Mouse (Mus musculus): ENCODE measurements around the gene Fgf15. TPM values are rescaled to one million over a fixed set of nuclear protein-coding genes. Genes with fewer than 3 reads are reported as not detected.

Gene Fgf15
- polyA plus RNA-seq, 2 experiments, result 0.13 TPM; not detected in 1

GRCm38 (mm10) chr7:144933796-144934195 lies 37.5 kb downstream of the Fgf15 start:
- no peak for TF ChIP-seq POLR2A (IDR thresholded peaks at IDR 0.05; ENCODE audit: borderline replicate concordance, extremely low read depth, insufficient read depth, insufficient read length)
- Histone ChIP-seq H3K9ac (ENCODE audit: low read depth, low read length, severe bottlenecking) (no peak overlapping the region), H3K36me3 (ENCODE audit: control insufficient read depth, insufficient read depth, low read length) (peaks cover 78% of the 10 kb centered on the region), H3K4me2 (replicated peaks; ENCODE audit: low read depth, low read length, severe bottlenecking) (no peak overlapping the region), H3K4me1 (ENCODE audit: control insufficient read depth, insufficient read depth, low read length) (peaks cover 9% of the 10 kb centered on the region; the same call in 1 of the 2 replicates), H3K27ac (replicated peaks; ENCODE audit: low read depth, low read length) (no peak overlapping the region), H3K4me3 (replicated peaks; ENCODE audit: low read length) (no peak overlapping the region), H3K27me3 (ENCODE audit: control insufficient read depth, insufficient read depth, low read length) (no peaks in the 10 kb centered on the region), H3K9me3 (ENCODE audit: control insufficient read depth, low read length) (no peaks in the 10 kb centered on the region)
- ATAC-seq (ENCODE audit: low FRiP score, low read depth) (no peak), DNase-seq (ENCODE audit: low spot score) (no peak)
- 88% methylated on average over 8 of the region's 8 CpGs for WGBS

GRCm38 (mm10) chr7:144934901-144935300 lies 38.6 kb downstream of the Fgf15 start:
- TF ChIP-seq POLR2A (IDR thresholded peaks at IDR 0.05; ENCODE audit: borderline replicate concordance, extremely low read depth, insufficient read depth, insufficient read length), result no peak
- H3K36me3 ChIP-seq (ENCODE audit: control insufficient read depth, insufficient read depth, low read length), result peaks cover 72% of the 10 kb centered on the region
- ATAC-seq (ENCODE audit: low FRiP score, low read depth), result no peak

GRCm38 (mm10) chr7:144935563-144935962 lies 39.2 kb downstream of the Fgf15 start:
- Histone ChIP-seq H3K36me3 (ENCODE audit: control insufficient read depth, insufficient read depth, low read length) (peaks cover 68% of the 10 kb centered on the region), H3K9me3 (ENCODE audit: control insufficient read depth, low read length) (no peaks in the 10 kb centered on the region)

More at GRCm38 (mm10) chr7:144934901-144935300, 38.6 kb downstream of the Fgf15 start:
- Histone ChIP-seq H3K4me1 (ENCODE audit: control insufficient read depth, insufficient read depth, low read length) (peaks cover 10% of the 10 kb centered on the region; the same call in 1 of the 2 replicates), H3K9me3 (ENCODE audit: control insufficient read depth, low read length) (no peaks in the 10 kb centered on the region), H3K4me3 (replicated peaks; ENCODE audit: low read length) (no peak overlapping the region), H3K27ac (replicated peaks; ENCODE audit: low read depth, low read length) (no peak overlapping the region), H3K9ac (ENCODE audit: low read depth, low read length, severe bottlenecking) (no peak overlapping the region), H3K4me2 (replicated peaks; ENCODE audit: low read depth, low read length, severe bottlenecking) (no peak overlapping the region), H3K27me3 (ENCODE audit: control insufficient read depth, insufficient read depth, low read length) (no peaks in the 10 kb centered on the region)
- no peak for DNase-seq (ENCODE audit: low spot score)
- WGBS, result 74% methylated on average over 5 of the region's 5 CpGs

GRCm38 (mm10) chr7:144936311-144936880 lies 40.1 kb downstream of the Fgf15 start:
- no peak for TF ChIP-seq POLR2A (IDR thresholded peaks at IDR 0.05; ENCODE audit: borderline replicate concordance, extremely low read depth, insufficient read depth, insufficient read length)
- WGBS, result 86% methylated on average over 4 of the region's 4 CpGs
- DNase-seq (ENCODE audit: low spot score) (no peak), ATAC-seq (ENCODE audit: low FRiP score, low read depth) (no peak)
- H3K9me3 ChIP-seq (ENCODE audit: control insufficient read depth, low read length), result no peaks in the 10 kb centered on the region
- no peak overlapping the region for H3K27ac ChIP-seq (replicated peaks; ENCODE audit: low read depth, low read length)
- no peak overlapping the region for H3K4me2 ChIP-seq (replicated peaks; ENCODE audit: low read depth, low read length, severe bottlenecking)
- no peak overlapping the region for H3K4me3 ChIP-seq (replicated peaks; ENCODE audit: low read length)
- no peak overlapping the region for H3K9ac ChIP-seq (ENCODE audit: low read depth, low read length, severe bottlenecking)
- H3K4me1 ChIP-seq (ENCODE audit: control insufficient read depth, insufficient read depth, low read length), result peaks cover 18% of the 10 kb centered on the region
- H3K27me3 ChIP-seq (ENCODE audit: control insufficient read depth, insufficient read depth, low read length), result no peaks in the 10 kb centered on the region
- peaks cover 59% of the 10 kb centered on the region for H3K36me3 ChIP-seq (ENCODE audit: control insufficient read depth, insufficient read depth, low read length)

More at GRCm38 (mm10) chr7:144935563-144935962, 39.2 kb downstream of the Fgf15 start:
- Histone ChIP-seq H3K27me3 (ENCODE audit: control insufficient read depth, insufficient read depth, low read length) (no peaks in the 10 kb centered on the region), H3K9ac (ENCODE audit: low read depth, low read length, severe bottlenecking) (no peak overlapping the region), H3K4me2 (replicated peaks; ENCODE audit: low read depth, low read length, severe bottlenecking) (no peak overlapping the region), H3K27ac (replicated peaks; ENCODE audit: low read depth, low read length) (no peak overlapping the region), H3K4me3 (replicated peaks; ENCODE audit: low read length) (no peak overlapping the region), H3K4me1 (ENCODE audit: control insufficient read depth, insufficient read depth, low read length) (peaks cover 16% of the 10 kb centered on the region)
- WGBS, result 59% methylated on average over 5 of the region's 5 CpGs
- no peak for TF ChIP-seq POLR2A (IDR thresholded peaks at IDR 0.05; ENCODE audit: borderline replicate concordance, extremely low read depth, insufficient read depth, insufficient read length)
- DNase-seq (ENCODE audit: low spot score) (peak; percentile 58), ATAC-seq (ENCODE audit: low FRiP score, low read depth) (no peak)

GRCm38 (mm10) chr7:144937490-144937889 lies 41.2 kb downstream of the Fgf15 start:
- Histone ChIP-seq H3K4me1 (ENCODE audit: control insufficient read depth, insufficient read depth, low read length) (peaks cover 23% of the 10 kb centered on the region), H3K4me3 (replicated peaks; ENCODE audit: low read length) (peak overlapping the region; percentile 64), H3K27me3 (ENCODE audit: control insufficient read depth, insufficient read depth, low read length) (no peaks in the 10 kb centered on the region), H3K4me2 (replicated peaks; ENCODE audit: low read depth, low read length, severe bottlenecking) (peak overlapping the region; percentile 76), H3K9me3 (ENCODE audit: control insufficient read depth, low read length) (no peaks in the 10 kb centered on the region), H3K27ac (replicated peaks; ENCODE audit: low read depth, low read length) (peak overlapping the region; percentile 93), H3K36me3 (ENCODE audit: control insufficient read depth, insufficient read depth, low read length) (peaks cover 49% of the 10 kb centered on the region), H3K9ac (ENCODE audit: low read depth, low read length, severe bottlenecking) (peak overlapping the region; percentile 86)
- TF ChIP-seq POLR2A (IDR thresholded peaks at IDR 0.05; ENCODE audit: borderline replicate concordance, extremely low read depth, insufficient read depth, insufficient read length), result no peak
- ATAC-seq (ENCODE audit: low FRiP score, low read depth) (peak; percentile 20; the same call in 1 of the 2 replicates), DNase-seq (ENCODE audit: low spot score) (peak; percentile 85)
- WGBS, result 3% methylated on average over 20 of the region's 20 CpGs

Data from limb, embryonic 14.5 days (tissue).